Mouse (Mus musculus): ENCODE data around the gene Ppp3ca. TPM values are rescaled to one million over a fixed set of nuclear protein-coding genes. Genes with fewer than 3 reads are reported as not detected.

Gene Ppp3ca
- polyA plus RNA-seq, 1 experiment from 2014 or later, result 52.2 TPM

GRCm38 (mm10) chr3:136707222-136708019, 37.5 kb downstream of the Ppp3ca start:
- Histone ChIP-seq H3K27ac (ENCODE audit: low read depth, low read length) (no peak overlapping the region), H3K27me3 (ENCODE audit: control insufficient read depth, insufficient read depth, low read length) (no peaks in the 10 kb centered on the region), H3K4me1 (ENCODE audit: control insufficient read depth, insufficient read depth, low read length) (peaks cover 17% of the 10 kb centered on the region), H3K4me2 (no peak overlapping the region), H3K9me3 (replicated peaks; ENCODE audit: control insufficient read depth, low read length) (no peaks in the 10 kb centered on the region), H3K36me3 (ENCODE audit: control insufficient read depth, insufficient read depth, low read length) (no peaks in the 10 kb centered on the region), H3K4me3 (ENCODE audit: low read depth, low read length) (no peak overlapping the region), H3K9ac (ENCODE audit: low read depth, low read length) (no peak overlapping the region)
- WGBS (ENCODE audit: insufficient replicate concordance), result 52% methylated on average over 3 of the region's 3 CpGs
- no peak for ATAC-seq (replicated peaks; ENCODE audit: insufficient number of reproducible peaks, low FRiP score, low TSS enrichment)

DNA sequence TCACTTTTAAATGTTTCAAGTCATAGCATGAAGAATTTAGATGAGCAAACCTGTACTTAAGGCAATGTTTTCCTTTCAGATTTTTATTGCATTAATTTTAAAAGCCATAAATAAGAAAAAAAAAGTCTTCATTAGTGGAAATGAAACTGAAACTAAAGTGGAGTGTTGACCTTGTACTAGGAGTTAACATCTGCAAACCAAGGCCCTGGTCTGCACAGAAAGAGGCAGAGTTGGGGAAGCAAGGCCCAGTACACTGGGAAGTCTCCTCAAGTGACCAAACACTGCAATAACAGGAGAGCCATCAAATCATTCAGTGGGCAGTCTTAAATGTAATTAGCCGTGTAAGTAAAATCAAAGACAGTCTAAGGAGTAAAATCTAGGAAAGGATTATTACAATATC, 38.3 kb downstream of the Ppp3ca start:
- no peaks in the 10 kb centered on the region for H3K9me3 ChIP-seq (replicated peaks; ENCODE audit: control insufficient read depth, low read length)
- no peak for ATAC-seq (replicated peaks; ENCODE audit: insufficient number of reproducible peaks, low FRiP score, low TSS enrichment)
- no peaks in the 10 kb centered on the region for H3K36me3 ChIP-seq (ENCODE audit: control insufficient read depth, insufficient read depth, low read length)
- H3K9ac ChIP-seq (ENCODE audit: low read depth, low read length), result no peak overlapping the region
- H3K4me3 ChIP-seq (ENCODE audit: low read depth, low read length), result no peak overlapping the region
- 36% methylated on average over 1 of the region's 1 CpGs for WGBS (ENCODE audit: insufficient replicate concordance)
- no peaks in the 10 kb centered on the region for H3K27me3 ChIP-seq (ENCODE audit: control insufficient read depth, insufficient read depth, low read length)
- peaks cover 17% of the 10 kb centered on the region for H3K4me1 ChIP-seq (ENCODE audit: control insufficient read depth, insufficient read depth, low read length)
- H3K27ac ChIP-seq (ENCODE audit: low read depth, low read length), result no peak overlapping the region
- no peak overlapping the region for H3K4me2 ChIP-seq

GRCm38 (mm10) chr3:136710310-136710906, 40.5 kb downstream of the Ppp3ca start:
- H3K4me1 ChIP-seq (ENCODE audit: control insufficient read depth, insufficient read depth, low read length), result peaks cover 17% of the 10 kb centered on the region
- 67% methylated on average over 10 of the region's 10 CpGs for WGBS (ENCODE audit: insufficient replicate concordance)

GRCm38 (mm10) chr3:136714307-136715039, 44.5 kb downstream of the Ppp3ca start:
- H3K4me3 ChIP-seq (ENCODE audit: low read depth, low read length), result no peak overlapping the region
- no peaks in the 10 kb centered on the region for H3K36me3 ChIP-seq (ENCODE audit: control insufficient read depth, insufficient read depth, low read length)
- H3K27ac ChIP-seq (ENCODE audit: low read depth, low read length), result no peak overlapping the region
- H3K9ac ChIP-seq (ENCODE audit: low read depth, low read length), result no peak overlapping the region
- no peak for ATAC-seq (replicated peaks; ENCODE audit: insufficient number of reproducible peaks, low FRiP score, low TSS enrichment)
- no peaks in the 10 kb centered on the region for H3K9me3 ChIP-seq (replicated peaks; ENCODE audit: control insufficient read depth, low read length)
- 88% methylated on average over 4 of the region's 4 CpGs for WGBS (ENCODE audit: insufficient replicate concordance)
- H3K27me3 ChIP-seq (ENCODE audit: control insufficient read depth, insufficient read depth, low read length), result no peaks in the 10 kb centered on the region
- no peak overlapping the region for H3K4me2 ChIP-seq
- H3K4me1 ChIP-seq (ENCODE audit: control insufficient read depth, insufficient read depth, low read length), result no peaks in the 10 kb centered on the region

More at GRCm38 (mm10) chr3:136710310-136710906, 40.5 kb downstream of the Ppp3ca start:
- no peaks in the 10 kb centered on the region for H3K9me3 ChIP-seq (replicated peaks; ENCODE audit: control insufficient read depth, low read length)
- no peak for ATAC-seq (replicated peaks; ENCODE audit: insufficient number of reproducible peaks, low FRiP score, low TSS enrichment)
- H3K36me3 ChIP-seq (ENCODE audit: control insufficient read depth, insufficient read depth, low read length), result no peaks in the 10 kb centered on the region
- no peak overlapping the region for H3K4me2 ChIP-seq
- no peaks in the 10 kb centered on the region for H3K27me3 ChIP-seq (ENCODE audit: control insufficient read depth, insufficient read depth, low read length)
- H3K27ac ChIP-seq (ENCODE audit: low read depth, low read length), result no peak overlapping the region
- H3K4me3 ChIP-seq (ENCODE audit: low read depth, low read length), result no peak overlapping the region
- H3K9ac ChIP-seq (ENCODE audit: low read depth, low read length), result no peak overlapping the region

- no peaks in the 10 kb centered on the region for H3K36me3 ChIP-seq (ENCODE audit: control insufficient read depth, insufficient read depth, low read length)
- no peak overlapping the region for H3K9ac ChIP-seq (ENCODE audit: low read depth, low read length)
- no peak overlapping the region for H3K27ac ChIP-seq (ENCODE audit: low read depth, low read length)
- no peaks in the 10 kb centered on the region for H3K9me3 ChIP-seq (replicated peaks; ENCODE audit: control insufficient read depth, low read length)
- H3K4me1 ChIP-seq (ENCODE audit: control insufficient read depth, insufficient read depth, low read length), result peaks cover 5% of the 10 kb centered on the region; the same call in 1 of the 2 replicates
- no peak overlapping the region for H3K4me3 ChIP-seq (ENCODE audit: low read depth, low read length)
- WGBS (ENCODE audit: insufficient replicate concordance), result 79% methylated on average over 6 of the region's 6 CpGs
- no peak overlapping the region for H3K4me2 ChIP-seq
- ATAC-seq (replicated peaks; ENCODE audit: insufficient number of reproducible peaks, low FRiP score, low TSS enrichment), result no peak
- H3K27me3 ChIP-seq (ENCODE audit: control insufficient read depth, insufficient read depth, low read length), result no peaks in the 10 kb centered on the region
Observed at GRCm38 (mm10) chr3:136716247-136716646, 46.3 kb downstream of the Ppp3ca start.

DNA sequence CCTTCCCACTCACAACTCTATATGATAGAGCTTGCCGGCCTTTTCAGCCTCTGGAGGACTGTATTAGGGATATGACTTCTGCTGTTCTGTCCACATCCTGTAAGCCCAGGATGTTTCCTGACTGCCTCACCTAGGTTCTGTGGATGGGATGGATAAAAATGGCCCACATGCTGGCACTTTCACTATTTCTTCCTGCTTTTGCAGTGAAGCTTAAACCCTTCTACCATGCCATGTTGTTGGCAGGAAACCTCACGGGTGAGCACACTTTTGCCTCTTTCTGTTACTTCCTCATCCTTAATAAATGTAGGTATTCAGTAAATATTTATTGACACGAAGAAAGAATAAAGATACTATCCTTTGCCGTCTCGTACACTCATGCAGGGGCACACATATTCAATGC, 48.5 kb downstream of the Ppp3ca start:
- Histone ChIP-seq H3K4me1 (ENCODE audit: control insufficient read depth, insufficient read depth, low read length) (peaks cover 6% of the 10 kb centered on the region; the same call in 1 of the 2 replicates), H3K27me3 (ENCODE audit: control insufficient read depth, insufficient read depth, low read length) (no peaks in the 10 kb centered on the region), H3K4me2 (no peak overlapping the region), H3K9ac (ENCODE audit: low read depth, low read length) (no peak overlapping the region), H3K27ac (ENCODE audit: low read depth, low read length) (no peak overlapping the region), H3K9me3 (replicated peaks; ENCODE audit: control insufficient read depth, low read length) (no peaks in the 10 kb centered on the region), H3K4me3 (ENCODE audit: low read depth, low read length) (no peak overlapping the region), H3K36me3 (ENCODE audit: control insufficient read depth, insufficient read depth, low read length) (no peaks in the 10 kb centered on the region)
- no peak for ATAC-seq (replicated peaks; ENCODE audit: insufficient number of reproducible peaks, low FRiP score, low TSS enrichment)
- WGBS (ENCODE audit: insufficient replicate concordance), result 92% methylated on average over 5 of the region's 5 CpGs

- no peak overlapping the region for H3K4me2 ChIP-seq
- H3K4me1 ChIP-seq (ENCODE audit: control insufficient read depth, insufficient read depth, low read length), result peaks cover 21% of the 10 kb centered on the region
- no peak overlapping the region for H3K27ac ChIP-seq (ENCODE audit: low read depth, low read length)
- H3K4me3 ChIP-seq (ENCODE audit: low read depth, low read length), result no peak overlapping the region
- 82% methylated on average over 4 of the region's 4 CpGs for WGBS (ENCODE audit: insufficient replicate concordance)
- H3K9me3 ChIP-seq (replicated peaks; ENCODE audit: control insufficient read depth, low read length), result no peaks in the 10 kb centered on the region
- no peak for ATAC-seq (replicated peaks; ENCODE audit: insufficient number of reproducible peaks, low FRiP score, low TSS enrichment)
- H3K27me3 ChIP-seq (ENCODE audit: control insufficient read depth, insufficient read depth, low read length), result no peaks in the 10 kb centered on the region
- no peak overlapping the region for H3K9ac ChIP-seq (ENCODE audit: low read depth, low read length)
- no peaks in the 10 kb centered on the region for H3K36me3 ChIP-seq (ENCODE audit: control insufficient read depth, insufficient read depth, low read length)
Observed at GRCm38 (mm10) chr3:136721241-136721640, 51.3 kb downstream of the Ppp3ca start.

DNA sequence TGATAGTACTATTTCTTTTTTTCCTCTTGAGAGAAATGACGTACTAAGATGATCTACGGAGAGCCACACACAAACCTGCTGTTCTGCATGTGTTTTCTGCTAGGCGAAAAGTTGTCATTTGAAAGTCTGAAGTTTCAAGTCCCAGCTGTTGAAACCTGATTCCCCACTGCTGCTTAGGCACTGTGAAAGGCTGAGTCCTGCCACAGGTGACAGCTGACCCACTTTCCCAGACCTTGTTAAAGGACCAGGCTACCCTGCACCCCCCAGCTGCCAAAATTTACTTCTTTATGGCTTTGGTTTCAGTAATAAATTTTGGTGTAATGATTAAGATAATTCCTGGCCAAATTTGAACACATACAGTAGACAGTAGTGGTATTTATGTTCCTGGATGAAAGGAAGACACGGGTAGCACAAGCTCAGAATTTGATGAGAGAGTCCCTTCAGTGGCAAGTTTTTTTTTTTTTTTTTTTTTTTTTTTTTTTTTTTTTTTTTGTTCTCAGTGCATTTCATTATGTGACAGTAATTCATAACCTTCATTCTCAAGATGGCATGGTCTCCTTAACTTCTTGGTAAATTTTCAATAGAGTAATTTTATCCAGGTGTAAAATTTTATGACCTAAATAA, 52.0 kb downstream of the Ppp3ca start:
- no peak overlapping the region for H3K9ac ChIP-seq (ENCODE audit: low read depth, low read length)
- peaks cover 21% of the 10 kb centered on the region for H3K4me1 ChIP-seq (ENCODE audit: control insufficient read depth, insufficient read depth, low read length)
- ATAC-seq (replicated peaks; ENCODE audit: insufficient number of reproducible peaks, low FRiP score, low TSS enrichment), result no peak
- no peaks in the 10 kb centered on the region for H3K27me3 ChIP-seq (ENCODE audit: control insufficient read depth, insufficient read depth, low read length)
- WGBS (ENCODE audit: insufficient replicate concordance), result 53% methylated on average over 4 of the region's 4 CpGs
- no peak overlapping the region for H3K27ac ChIP-seq (ENCODE audit: low read depth, low read length)
- no peak overlapping the region for H3K4me2 ChIP-seq
- H3K4me3 ChIP-seq (ENCODE audit: low read depth, low read length), result no peak overlapping the region
- no peaks in the 10 kb centered on the region for H3K9me3 ChIP-seq (replicated peaks; ENCODE audit: control insufficient read depth, low read length)
- H3K36me3 ChIP-seq (ENCODE audit: control insufficient read depth, insufficient read depth, low read length), result no peaks in the 10 kb centered on the region
